Mouse (Mus musculus) WW6 (cell line): Measurements from ENCODE around the gene Tecr.
A peak's percentile ranks its signal among the peaks of the same experiment; 100 is the strongest.

Source experiments
- DNase-seq: peaks from one replicate; pipeline ENCODE4 v3.0.0-alpha.2; 2013; ENCODE audit warnings: low read depth, low spot score

The Tecr gene

GRCm38 (mm10) chr8:83607661-83608397 is at the start of gene Tecr, which contains the start of gene Dnajb1:
Gene Tecr, minus strand, starts transcription at chr8:83607971.
Gene Dnajb1, plus strand, starts transcription at chr8:83608193.
- DNase-seq = peak; percentile 100

- DNase-seq = no peak
These were observed 48.9 kb upstream of the Tecr start for GRCm38 (mm10) chr8:83656484-83657246.

GRCm38 (mm10) chr8:83656043-83656442 is 48.3 kb upstream of the Tecr start:
- no peak for DNase-seq

GRCm38 (mm10) chr8:83654725-83655124 is 47.0 kb upstream of the Tecr start:
- no peak for DNase-seq

GRCm38 (mm10) chr8:83653662-83654017 is 45.9 kb upstream of the Tecr start:
- DNase-seq = no peak

GRCm38 (mm10) chr8:83652744-83653661 is 45.2 kb upstream of the Tecr start:
- no peak for DNase-seq

- peak; percentile 99 for DNase-seq
These were observed 44.4 kb upstream of the Tecr start, which contains the start of gene Gipc1 for GRCm38 (mm10) chr8:83652030-83652743. Gene Gipc1, plus strand, starts transcription at chr8:83652677.

- no peak for DNase-seq
These were observed 41.9 kb upstream of the Tecr start for GRCm38 (mm10) chr8:83649699-83650098.

GRCm38 (mm10) chr8:83648031-83648430 is 40.3 kb upstream of the Tecr start:
- no peak for DNase-seq

GRCm38 (mm10) chr8:83647511-83647910 is 39.7 kb upstream of the Tecr start:
- DNase-seq = no peak

GRCm38 (mm10) chr8:83639649-83640048 is 31.9 kb upstream of the Tecr start:
- no peak for DNase-seq

- DNase-seq = no peak
These were observed 31.1 kb upstream of the Tecr start for GRCm38 (mm10) chr8:83638856-83639255.

GRCm38 (mm10) chr8:83632083-83632707 is 24.4 kb upstream of the Tecr start:
- DNase-seq = no peak

- DNase-seq = no peak
These were observed 18.0 kb upstream of the Tecr start for GRCm38 (mm10) chr8:83625676-83626299.

- DNase-seq = no peak
These were observed 17.0 kb upstream of the Tecr start for GRCm38 (mm10) chr8:83624739-83625138.

GRCm38 (mm10) chr8:83623549-83623948 is 15.8 kb upstream of the Tecr start:
- DNase-seq = no peak

GRCm38 (mm10) chr8:83622389-83622989 is 14.7 kb upstream of the Tecr start:
- peak; percentile 71 for DNase-seq

GRCm38 (mm10) chr8:83621691-83622388 is 14.1 kb upstream of the Tecr start:
- DNase-seq = no peak
